Mouse (Mus musculus) lung, postnatal 0 days (tissue): Measurements from ENCODE around the gene Klf1. TPM values are rescaled to one million over a fixed set of nuclear protein-coding genes. Genes with fewer than 3 reads are reported as not detected.

Experiments used
- ATAC-seq: fragments of 200-750 bp; cut with Nextera tagmentation; 2 replicates; pipeline ENCODE4 v1.8.0; 2017; ENCODE audit warnings: moderate library complexity
- DNase-seq: peaks from one replicate; pipeline ENCODE4 v3.0.0-alpha.2; 2016; ENCODE audit warnings: low spot score
- H3K27ac ChIP-seq: fragments of 300-500 bp; sonication (generic); 2 replicates; pipeline ENCODE4 v1.5.1; 2014; ENCODE audit warnings: antibody characterized with exemption, mild to moderate bottlenecking, low read length, mixed read lengths
- H3K27me3 ChIP-seq: fragments of 300-500 bp; sonication (generic); replicated peaks from 2 replicates; pipeline ENCODE4 v1.6.1; 2014; ENCODE audit warnings: low read length, mixed read lengths; ENCODE audit not compliant: insufficient read depth
- H3K36me3 ChIP-seq: fragments of 300-500 bp; sonication (generic); 2 replicates; pipeline ENCODE4 v1.6.1; 2014; ENCODE audit warnings: low read length, mixed read lengths; ENCODE audit not compliant: insufficient read depth
- H3K4me1 ChIP-seq: fragments of 300-500 bp; sonication (generic); 2 replicates; pipeline ENCODE4 v1.6.1; 2014; ENCODE audit warnings: antibody characterized with exemption, low read depth, low read length, mixed read lengths; ENCODE audit not compliant: insufficient read depth
- H3K4me2 ChIP-seq: fragments of 300-500 bp; sonication (generic); replicated peaks from 2 replicates; pipeline ENCODE4 v1.6.1; 2014; ENCODE audit warnings: low read depth, mild to moderate bottlenecking, low read length, moderate library complexity, mixed read lengths
- H3K4me3 ChIP-seq: fragments of 300-500 bp; sonication (generic); 2 replicates; pipeline ENCODE4 v1.5.1; 2014; ENCODE audit warnings: low read depth, low read length
- H3K9ac ChIP-seq: fragments of 300-500 bp; sonication (generic); replicated peaks from 2 replicates; pipeline ENCODE4 v1.6.1; 2014; ENCODE audit warnings: low read depth, mild to moderate bottlenecking
- H3K9me3 ChIP-seq: fragments of 300-500 bp; sonication (generic); 2 replicates; pipeline ENCODE4 v1.6.1; 2016; ENCODE audit warnings: low read length, mixed read lengths
- CTCF ChIP-seq: IDR thresholded peaks from 2 replicates; pipeline ENCODE4 v1.5.1; 2016; ENCODE audit warnings: antibody characterized with exemption, mild to moderate bottlenecking
- EP300 ChIP-seq: IDR thresholded peaks from 2 replicates; pipeline ENCODE4 v1.6.1; 2016; ENCODE audit warnings: antibody characterized with exemption, mild to moderate bottlenecking, control low read depth
- WGBS: fragments of 180-500 bp; shearing (Covaris S2); extraction: QIAGEN DNeasy Blood & Tissue Kit; methylation state at CpG from one replicate; pipeline ENCODE4 v1.1.7; 2014; 5-methylcytosine and 5-hydroxymethylcytosine counted together
- polyA plus RNA-seq: library from polyadenylated mRNA; unstranded; fragments of >200 nt; fragmentation: Nextera tagmentation; extraction: Ambion mirVana; gene quantifications from 2 replicates; pipeline ENCODE4 v1.2.1, GENCODE M21; 2015

Klf1 gene
- polyA plus RNA-seq, 1 experiment from 2014 or later, result 1.1 TPM

DNA sequence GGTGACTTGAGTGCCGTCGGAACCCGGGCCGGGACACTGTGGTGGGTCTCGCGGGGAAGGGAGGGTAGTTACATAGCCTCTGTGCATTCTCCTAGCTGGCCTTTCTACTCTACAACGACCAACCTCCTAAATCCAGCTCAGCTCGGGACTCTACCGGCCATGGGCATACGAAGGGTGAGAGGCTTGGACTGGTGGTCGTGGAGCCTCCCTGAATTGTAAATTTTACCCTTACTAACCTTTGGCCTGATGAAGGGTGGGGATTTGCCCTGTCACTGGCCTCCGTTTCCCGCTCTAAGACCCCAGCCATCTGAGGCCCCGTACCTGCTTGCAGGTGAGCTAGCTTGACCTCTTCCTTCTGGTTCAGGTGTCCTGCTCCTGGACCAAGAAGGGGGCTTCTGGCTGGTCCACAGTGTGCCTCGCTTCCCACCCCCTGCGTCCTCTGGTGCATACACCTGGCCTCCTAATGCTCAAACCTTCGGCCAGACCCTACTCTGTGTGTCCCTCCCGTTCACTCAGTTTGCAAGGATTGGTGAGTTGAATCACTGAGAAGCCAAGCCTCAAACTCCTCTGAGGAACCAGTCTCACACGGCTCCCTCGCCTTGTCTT is 7.5 kb downstream of the Klf1 start:
- WGBS, result 47% methylated on average over 20 of the region's 20 CpGs
- Histone ChIP-seq H3K9me3 (no peaks in the 10 kb centered on the region), H3K27ac (no peak overlapping the region), H3K4me2 (peak overlapping the region; percentile 86), H3K4me1 (no peaks in the 10 kb centered on the region; the same call in 1 of the 2 replicates), H3K27me3 (peaks cover 9% of the 10 kb centered on the region), H3K36me3 (no peaks in the 10 kb centered on the region), H3K4me3 (peak overlapping the region; percentile 52), H3K9ac (peak overlapping the region; percentile 62; the same call in 1 of the 2 replicates)
- ATAC-seq, result no peak
- no peak for TF ChIP-seq EP300
- no peak for DNase-seq

DNA sequence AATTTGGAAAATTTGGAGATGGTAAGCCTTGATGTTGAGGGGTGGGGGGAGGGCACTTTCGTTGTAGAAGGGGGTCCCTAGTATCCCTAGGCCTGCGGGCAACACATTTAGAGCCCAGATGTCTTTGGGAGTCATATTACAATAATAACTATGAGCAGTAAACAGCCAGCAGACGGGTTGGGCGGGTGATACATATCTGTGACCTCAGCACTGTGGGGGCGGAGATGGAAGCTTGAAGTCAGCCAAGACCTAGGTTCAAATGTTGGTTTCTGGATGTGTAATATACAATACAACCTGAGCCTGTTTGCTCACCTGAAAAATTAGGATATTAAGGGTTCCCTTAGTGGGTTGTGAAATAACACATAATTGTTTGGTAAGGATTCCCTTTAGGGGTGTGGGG is 8.2 kb downstream of the Klf1 start:
- no peaks in the 10 kb centered on the region for H3K9me3 ChIP-seq
- no peaks in the 10 kb centered on the region; the same call in 1 of the 2 replicates for H3K4me1 ChIP-seq
- no peak overlapping the region for H3K4me3 ChIP-seq
- no peak overlapping the region for H3K4me2 ChIP-seq
- no peak overlapping the region for H3K9ac ChIP-seq
- WGBS, result 77% methylated on average over 5 of the region's 5 CpGs
- DNase-seq (peak; percentile 25), ATAC-seq (no peak)
- peaks cover 10% of the 10 kb centered on the region for H3K27me3 ChIP-seq
- TF ChIP-seq CTCF (no peak), EP300 (no peak)
- H3K36me3 ChIP-seq, result no peaks in the 10 kb centered on the region
- no peak overlapping the region for H3K27ac ChIP-seq

DNA sequence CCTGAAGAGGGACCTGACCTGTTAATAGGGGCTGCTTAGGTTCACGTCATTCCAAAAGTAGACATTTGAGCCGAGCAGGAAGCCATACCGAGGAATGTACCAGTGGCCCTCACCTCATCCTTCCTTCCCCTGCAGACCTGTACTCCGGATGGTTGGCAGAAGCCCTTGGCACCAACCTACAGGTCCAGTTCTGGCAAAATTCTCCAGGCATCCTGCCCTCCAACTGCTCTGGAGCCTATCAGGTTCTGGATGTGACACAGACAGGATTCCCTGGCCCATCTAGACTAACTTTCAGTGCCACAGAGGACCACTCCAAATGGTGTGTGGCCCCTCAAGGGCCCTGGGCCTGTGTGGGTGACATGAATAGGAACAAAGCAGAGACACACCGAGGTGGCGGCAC is 8.8 kb downstream of the Klf1 start:
- ATAC-seq (no peak), DNase-seq (no peak)
- no peak for TF ChIP-seq CTCF
- TF ChIP-seq EP300, result no peak
- Histone ChIP-seq H3K9me3 (no peaks in the 10 kb centered on the region), H3K4me3 (no peak overlapping the region), H3K27me3 (peaks cover 10% of the 10 kb centered on the region), H3K36me3 (no peaks in the 10 kb centered on the region), H3K4me1 (no peaks in the 10 kb centered on the region; the same call in 1 of the 2 replicates), H3K27ac (no peak overlapping the region), H3K9ac (no peak overlapping the region), H3K4me2 (no peak overlapping the region)
- 75% methylated on average over 6 of the region's 6 CpGs for WGBS

GRCm38 (mm10) chr8:84911854-84912253 is 10.1 kb downstream of the Klf1 start:
- no peak overlapping the region for H3K9ac ChIP-seq
- H3K27ac ChIP-seq, result no peak overlapping the region
- H3K4me1 ChIP-seq, result no peaks in the 10 kb centered on the region; the same call in 1 of the 2 replicates
- no peak overlapping the region for H3K4me3 ChIP-seq
- peaks cover 10% of the 10 kb centered on the region for H3K27me3 ChIP-seq
- TF ChIP-seq CTCF, result no peak
- TF ChIP-seq EP300, result no peak
- WGBS, result 85% methylated on average over 9 of the region's 9 CpGs
- no peaks in the 10 kb centered on the region for H3K36me3 ChIP-seq
- H3K4me2 ChIP-seq, result no peak overlapping the region
- no peak for DNase-seq
- no peak for ATAC-seq
- no peaks in the 10 kb centered on the region for H3K9me3 ChIP-seq

DNA sequence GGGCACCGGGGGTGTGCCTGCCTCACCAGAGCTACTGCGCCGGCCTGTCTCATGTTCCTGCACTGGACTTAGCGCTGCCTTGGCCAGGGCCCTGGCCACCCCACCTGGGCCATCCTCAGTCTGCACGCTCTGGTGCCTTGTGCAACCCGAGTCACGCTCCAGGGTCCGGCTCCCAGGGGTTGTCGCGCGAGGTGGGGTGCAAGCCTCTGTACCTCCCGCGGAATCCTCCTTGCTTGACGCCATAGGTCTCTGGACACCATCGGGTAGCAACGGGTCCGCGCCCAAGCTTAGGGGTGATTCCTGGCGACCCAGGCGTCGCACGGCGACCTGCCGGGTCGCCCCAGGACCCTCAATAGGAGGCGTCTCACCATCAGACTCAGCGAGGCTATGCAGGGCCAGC is 10.7 kb downstream of the Klf1 start:
- peaks cover 10% of the 10 kb centered on the region for H3K27me3 ChIP-seq
- H3K9ac ChIP-seq, result no peak overlapping the region
- TF ChIP-seq EP300, result no peak
- TF ChIP-seq CTCF, result no peak
- ATAC-seq (no peak), DNase-seq (no peak)
- peak overlapping the region; percentile 53; the same call in 1 of the 2 replicates for H3K4me2 ChIP-seq
- WGBS, result 25% methylated on average over 27 of the region's 27 CpGs
- H3K4me1 ChIP-seq, result no peaks in the 10 kb centered on the region; the same call in 1 of the 2 replicates
- no peak overlapping the region for H3K27ac ChIP-seq
- H3K9me3 ChIP-seq, result no peaks in the 10 kb centered on the region
- no peaks in the 10 kb centered on the region for H3K36me3 ChIP-seq
- H3K4me3 ChIP-seq, result 0 out of 2 replicates have a peak overlapping the region, but pooled peaks have one; percentile 40

GRCm38 (mm10) chr8:84912895-84913501 is 11.3 kb downstream of the Klf1 start:
- DNase-seq (peak; percentile 91), ATAC-seq (peak; percentile 59)
- Histone ChIP-seq H3K4me1 (no peaks in the 10 kb centered on the region; the same call in 1 of the 2 replicates), H3K4me3 (peak overlapping the region; percentile 40), H3K4me2 (peak overlapping the region; percentile 53), H3K9me3 (no peaks in the 10 kb centered on the region), H3K9ac (no peak overlapping the region), H3K27me3 (peaks cover 14% of the 10 kb centered on the region), H3K36me3 (no peaks in the 10 kb centered on the region), H3K27ac (0 out of 2 replicates have a peak overlapping the region, but pooled peaks have one; percentile 32)
- under 1% methylated on average over 55 of the region's 55 CpGs for WGBS
- TF ChIP-seq CTCF, result 0 out of 2 replicates have a peak, but pooled peaks have one; percentile 2
- TF ChIP-seq EP300, result no peak
